Mouse (Mus musculus) cerebral cortex, adult 2 months (tissue): Measurements from ENCODE around the gene Kcnh7.

Experiments used
- WGBS: fragments of 180-500 bp; shearing (Covaris S2); methylation state at CpG from one replicate; pipeline ENCODE4 v1.1.7; 2018; 5-methylcytosine and 5-hydroxymethylcytosine counted together

The Kcnh7 gene

GRCm38 (mm10) chr2:62709633-62710032 is 474.5 kb downstream of the Kcnh7 start:
- WGBS = 91% methylated on average over 1 of the region's 1 CpGs

GRCm38 (mm10) chr2:62706313-62706712 is 477.8 kb downstream of the Kcnh7 start:
- WGBS = 85% methylated on average over 3 of the region's 3 CpGs

GRCm38 (mm10) chr2:62685934-62686333 is 498.2 kb downstream of the Kcnh7 start:
- WGBS = 53% methylated on average over 6 of the region's 6 CpGs

- 42% methylated on average over 3 of the region's 3 CpGs for WGBS
Measured at GRCm38 (mm10) chr2:62684989-62685595, 499.0 kb downstream of the Kcnh7 start.

- 33% methylated on average over 8 of the region's 8 CpGs for WGBS
Measured at GRCm38 (mm10) chr2:62681667-62682066, 502.4 kb downstream of the Kcnh7 start.

- 96% methylated on average over 5 of the region's 5 CpGs for WGBS
Measured at GRCm38 (mm10) chr2:62672788-62673187, 511.3 kb downstream of the Kcnh7 start.

GRCm38 (mm10) chr2:62670767-62671166 is 513.3 kb downstream of the Kcnh7 start:
- WGBS = 84% methylated on average over 4 of the region's 4 CpGs

- WGBS = 76% methylated on average over 5 of the region's 5 CpGs
Measured at GRCm38 (mm10) chr2:62670301-62670700, 513.8 kb downstream of the Kcnh7 start.

- WGBS = 87% methylated on average over 3 of the region's 3 CpGs
Measured at GRCm38 (mm10) chr2:62669848-62670247, 514.2 kb downstream of the Kcnh7 start.

- 80% methylated on average over 1 of the region's 1 CpGs for WGBS
Measured at GRCm38 (mm10) chr2:62665536-62665935, 518.6 kb downstream of the Kcnh7 start.

GRCm38 (mm10) chr2:62664839-62665238 is 519.2 kb downstream of the Kcnh7 start:
- WGBS = 51% methylated on average over 7 of the region's 7 CpGs

GRCm38 (mm10) chr2:62664135-62664670 is 519.9 kb downstream of the Kcnh7 start, which contains the start of gene Gca:
TSS of gene Gca (plus strand) at chr2:62664285.
- 1% methylated on average over 43 of the region's 43 CpGs for WGBS

GRCm38 (mm10) chr2:62662560-62662959 is 521.5 kb downstream of the Kcnh7 start:
- 68% methylated on average over 3 of the region's 3 CpGs for WGBS

- WGBS = 64% methylated on average over 6 of the region's 6 CpGs
Measured at GRCm38 (mm10) chr2:62660565-62660964, 523.5 kb downstream of the Kcnh7 start.

- 92% methylated on average over 1 of the region's 1 CpGs for WGBS
Measured at GRCm38 (mm10) chr2:62656072-62656471, 528.0 kb downstream of the Kcnh7 start.

- WGBS = 42% methylated on average over 7 of the region's 7 CpGs
Measured at GRCm38 (mm10) chr2:62654519-62655338, 529.4 kb downstream of the Kcnh7 start.

- 90% methylated on average over 4 of the region's 4 CpGs for WGBS
Measured at GRCm38 (mm10) chr2:62652466-62652865, 531.6 kb downstream of the Kcnh7 start.

- WGBS = 88% methylated on average over 4 of the region's 4 CpGs
Measured at GRCm38 (mm10) chr2:62651890-62652289, 532.2 kb downstream of the Kcnh7 start.

GRCm38 (mm10) chr2:62646671-62647289 is 537.3 kb downstream of the Kcnh7 start:
- 39% methylated on average over 6 of the region's 6 CpGs for WGBS

- 2% methylated on average over 30 of the region's 30 CpGs for WGBS
Measured at GRCm38 (mm10) chr2:62646014-62646645, 538.0 kb downstream of the Kcnh7 start, which contains the start of gene Ifih1. TSS of gene Ifih1 (minus strand) at chr2:62646255.

- WGBS = 59% methylated on average over 12 of the region's 12 CpGs
Measured at GRCm38 (mm10) chr2:62645475-62645874, 538.6 kb downstream of the Kcnh7 start.

- WGBS = 94% methylated on average over 5 of the region's 5 CpGs
Measured at GRCm38 (mm10) chr2:62644891-62645290, 539.2 kb downstream of the Kcnh7 start.
